Mouse (Mus musculus) mouse trophoblast stem cell (cell line): Measurements from ENCODE around the gene 2410131K14Rik.

Source experiments
- in situ Hi-C, 2 experiments: fragments of 300-500 bp; cut with MseI, MboI; formaldehyde crosslinking; loops; 2 replicates in 1 of 2; 3 replicates in 1 of 2; pipeline ENCODE4 v1.15.1; 2025

Gene 2410131K14Rik

DNA sequence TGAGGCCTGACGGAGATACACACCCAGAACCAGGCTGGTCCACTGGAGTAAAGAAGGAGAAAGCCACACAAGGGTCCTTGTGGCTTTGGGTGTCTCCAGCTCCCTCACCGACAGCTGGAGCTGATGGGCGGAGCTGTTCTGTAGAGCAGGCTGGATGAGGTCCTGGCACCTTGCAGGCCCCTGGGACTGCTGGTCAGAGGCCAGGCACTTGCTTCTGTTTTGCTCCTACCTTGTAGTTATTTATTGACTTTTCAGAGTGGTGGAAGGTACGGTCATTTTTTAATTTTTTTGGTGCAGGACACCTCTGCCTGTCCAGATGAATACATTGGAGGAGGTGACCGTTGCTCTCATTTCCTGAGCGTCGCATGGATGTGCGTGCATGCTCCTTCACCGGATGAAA is 16.2 kb downstream of the 2410131K14Rik start:
- in situ Hi-C loops = no loop called here

DNA sequence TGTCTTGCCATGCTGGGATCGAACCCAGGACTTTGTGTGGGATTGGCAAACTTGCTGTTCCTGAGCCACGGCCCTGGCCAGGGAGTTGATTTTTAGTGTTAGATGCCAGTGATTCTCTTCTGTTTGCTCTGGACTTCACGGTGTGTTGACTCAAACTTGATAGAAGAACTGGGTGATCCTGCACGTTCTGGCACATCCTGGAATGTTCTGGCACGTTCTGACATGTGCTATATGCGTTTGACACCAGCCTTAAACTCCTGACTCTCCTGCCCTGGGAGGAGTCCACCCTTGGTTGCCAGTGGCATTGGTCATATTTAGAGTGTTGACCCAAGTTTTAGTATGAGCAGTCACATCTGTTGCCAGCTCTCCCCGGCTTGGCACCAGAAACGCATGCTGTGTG is 17.4 kb downstream of the 2410131K14Rik start:
- in situ Hi-C loops = no loop called here

DNA sequence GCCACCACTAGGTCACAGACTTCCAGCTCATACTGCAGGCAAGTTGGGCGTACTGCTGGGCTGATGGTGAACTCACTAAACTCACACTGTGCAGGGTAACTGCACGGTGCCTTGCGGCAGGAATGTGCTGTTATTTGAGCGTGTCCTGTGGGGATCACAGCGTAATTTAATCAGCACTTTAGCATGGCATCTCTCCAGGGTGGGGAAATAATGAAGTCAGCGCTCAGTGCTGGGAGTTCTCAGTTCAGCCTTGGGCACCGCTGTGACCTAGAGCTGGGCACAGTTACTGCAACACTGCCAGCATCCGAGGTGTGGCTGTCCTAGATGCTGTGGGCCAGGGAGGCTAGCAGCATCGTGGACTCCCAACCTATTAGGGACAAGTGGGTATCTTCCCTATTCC is 19.3 kb downstream of the 2410131K14Rik start:
- in situ Hi-C loops = no loop called here

DNA sequence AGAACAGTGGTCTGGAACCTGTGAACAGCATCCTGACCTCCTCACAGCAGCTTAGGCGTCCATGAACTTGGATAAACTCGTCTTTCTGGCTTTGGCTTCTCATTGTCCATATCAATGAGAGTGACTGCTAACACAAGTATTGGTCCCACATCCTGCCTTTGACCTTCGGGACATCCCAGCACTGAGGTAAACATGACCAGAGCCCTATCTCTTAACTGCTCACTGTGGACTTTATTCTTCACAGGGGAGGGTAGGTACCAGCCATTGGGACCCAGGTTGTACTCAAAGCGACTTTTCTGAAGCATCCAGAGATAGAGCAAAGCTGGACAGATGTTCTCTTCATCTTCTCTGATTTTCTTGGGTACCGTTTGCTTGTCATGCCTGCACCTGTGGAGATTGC is 20.3 kb downstream of the 2410131K14Rik start:
- in situ Hi-C loops = no loop called here

DNA sequence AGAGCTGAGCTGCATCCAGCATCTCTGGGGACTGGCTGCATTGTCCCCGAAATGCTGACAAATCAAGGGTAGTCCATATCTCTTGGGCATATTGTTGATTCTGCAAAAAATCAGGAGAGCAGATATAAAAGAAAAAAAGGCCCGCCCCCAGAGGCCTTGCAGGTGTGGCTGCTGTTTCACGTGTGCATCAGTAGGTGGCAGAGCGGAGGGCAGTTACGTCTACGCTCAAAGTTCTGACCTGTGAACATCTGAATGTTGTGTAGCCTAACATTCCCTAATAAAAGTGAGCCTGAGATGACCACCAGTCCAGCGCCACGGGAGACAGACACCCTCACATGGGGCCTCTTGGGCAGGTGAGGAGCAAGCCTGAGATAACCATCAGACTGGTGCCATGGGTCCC is 21.3 kb downstream of the 2410131K14Rik start:
- in situ Hi-C loops = no loop called here

GRCm38 (mm10) chr5:118268987-118269386 is 24.0 kb downstream of the 2410131K14Rik start:
- in situ Hi-C loops = no loop called here

DNA sequence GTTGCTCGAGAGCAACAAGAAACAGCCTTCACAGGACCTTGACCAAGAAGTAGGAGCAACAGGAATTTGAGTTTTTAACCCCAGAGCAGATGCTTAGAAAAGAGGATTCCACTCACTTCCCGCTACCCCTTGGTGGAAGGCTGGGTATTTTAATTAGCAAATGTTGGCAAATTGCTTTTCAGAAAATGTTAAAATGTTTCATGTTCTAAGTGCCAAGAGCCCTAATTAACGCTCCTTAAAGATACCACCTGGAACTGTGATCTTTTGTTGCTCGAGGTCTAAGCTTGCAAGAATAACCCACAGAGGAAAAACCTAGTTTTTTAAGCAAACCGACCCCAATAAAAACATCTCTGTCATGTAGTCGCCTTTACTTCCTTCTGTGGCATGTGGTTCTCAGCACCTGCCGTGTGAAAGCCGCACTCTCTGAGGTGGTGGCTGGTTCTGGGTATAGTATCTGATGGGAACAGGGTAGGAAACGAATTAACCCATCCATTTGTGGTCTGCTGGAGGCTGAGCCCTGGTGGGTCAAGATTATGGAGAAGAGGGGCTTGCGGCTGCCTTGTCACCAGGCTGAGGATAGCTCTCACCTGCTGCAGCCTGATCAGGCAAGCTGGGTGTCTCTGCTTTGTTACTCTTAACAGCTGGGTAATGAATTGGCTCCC is 26.6 kb downstream of the 2410131K14Rik start:
- in situ Hi-C loops = no loop called here

DNA sequence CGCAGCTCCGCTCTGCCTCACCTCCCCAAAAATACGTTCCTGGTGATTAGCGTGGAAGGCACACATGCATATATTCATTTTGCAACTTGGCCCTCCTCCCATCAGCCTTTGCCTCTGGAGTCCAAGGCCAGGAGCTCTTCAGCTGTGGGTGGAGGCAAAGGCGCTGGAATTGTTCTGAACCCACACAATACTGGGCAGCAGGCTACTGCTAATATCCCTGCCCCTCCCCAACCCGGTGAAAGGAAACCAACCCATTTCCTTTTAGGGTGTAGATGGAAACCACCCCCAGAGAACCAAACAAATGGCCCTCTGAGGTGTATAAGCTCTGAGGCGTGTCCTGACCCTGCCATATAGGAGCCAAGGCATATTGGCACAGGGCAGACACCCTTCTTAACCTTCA is 28.4 kb downstream of the 2410131K14Rik start:
- in situ Hi-C loops = no loop called here

GRCm38 (mm10) chr5:118274546-118274945 is 29.5 kb downstream of the 2410131K14Rik start:
- in situ Hi-C loops = no loop called here

- in situ Hi-C loops = no loop called here
These were observed 31.3 kb downstream of the 2410131K14Rik start for GRCm38 (mm10) chr5:118276281-118276680.

- in situ Hi-C loops = no loop called here
These were observed 31.7 kb downstream of the 2410131K14Rik start for GRCm38 (mm10) chr5:118276711-118277110.

DNA sequence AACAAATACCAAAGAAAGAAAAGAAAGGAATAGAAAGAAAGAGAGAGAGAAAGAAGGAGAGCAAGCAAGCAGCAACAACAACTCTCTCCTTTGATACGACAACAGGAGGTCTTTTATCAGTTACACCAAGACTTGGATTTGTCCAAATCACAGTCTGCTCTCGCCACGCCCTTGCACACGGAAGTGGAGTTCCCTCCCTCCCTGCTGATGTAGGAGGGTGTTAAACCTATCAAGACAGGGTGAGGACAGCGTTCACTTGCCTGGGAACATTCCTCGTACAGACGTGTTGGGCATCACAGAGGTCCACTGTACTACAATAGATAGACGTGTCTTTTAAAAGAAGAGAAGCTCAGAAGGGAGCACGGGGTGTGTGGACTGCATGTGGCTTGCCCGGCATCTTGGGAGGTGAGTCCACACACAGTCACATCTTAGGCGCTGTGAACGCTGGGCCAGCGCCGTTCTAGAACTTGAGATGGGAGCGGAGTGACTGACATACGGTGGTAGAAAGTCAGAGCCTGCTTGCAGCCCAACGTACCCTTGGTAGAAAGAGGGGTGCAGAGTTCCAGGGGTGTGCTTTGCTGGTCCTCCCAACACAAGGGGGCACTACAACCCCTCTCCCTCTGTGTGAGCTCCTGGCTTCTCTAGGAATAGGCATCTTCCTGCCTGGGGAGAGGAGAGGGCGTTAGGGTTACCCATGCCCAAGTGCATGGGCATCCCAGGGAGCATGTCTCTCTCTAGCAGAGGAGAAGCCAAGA is 32.9 kb downstream of the 2410131K14Rik start:
- in situ Hi-C loops = no loop called here

DNA sequence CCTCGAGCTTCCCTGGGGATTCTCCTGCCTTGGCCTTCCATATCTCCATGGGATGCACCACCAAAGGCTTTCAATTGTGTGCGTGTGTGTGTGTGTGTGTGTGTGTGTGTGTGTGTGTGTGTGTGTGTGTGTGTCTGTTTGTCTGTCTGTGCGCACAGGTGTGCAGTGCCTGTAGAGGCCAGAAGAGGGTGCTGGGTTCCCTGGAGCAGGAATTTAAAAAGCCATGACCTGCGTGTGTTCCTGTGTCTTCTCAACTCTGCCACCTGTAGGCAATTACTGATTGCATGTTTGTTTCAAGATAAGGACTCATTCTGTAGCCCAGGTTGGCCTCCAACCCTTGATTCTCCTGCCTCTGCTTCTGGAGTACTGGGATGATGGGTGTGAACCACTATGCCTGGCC is 46.4 kb downstream of the 2410131K14Rik start:
- in situ Hi-C loops = no loop called here

DNA sequence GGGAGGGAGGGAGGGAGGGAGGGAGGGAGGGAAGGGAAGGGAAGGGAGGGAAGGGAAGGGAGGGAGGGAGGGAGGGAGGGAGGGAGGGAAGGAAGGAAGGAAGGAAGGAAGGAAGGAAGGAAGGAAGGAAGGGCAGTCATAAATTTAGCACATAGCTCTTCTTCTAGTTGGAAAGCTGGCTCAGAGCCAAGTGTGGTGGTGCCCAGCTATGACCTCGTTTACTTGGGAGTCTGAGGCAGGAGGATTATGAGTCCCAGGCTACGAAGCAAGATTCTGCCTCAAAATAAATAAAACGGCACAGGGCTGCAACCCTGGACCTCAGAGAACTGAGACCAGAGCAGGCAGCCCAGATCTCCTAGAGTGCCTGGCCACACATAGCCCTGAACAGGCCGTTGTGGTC is 47.4 kb downstream of the 2410131K14Rik start:
- in situ Hi-C loops = no loop called here

DNA sequence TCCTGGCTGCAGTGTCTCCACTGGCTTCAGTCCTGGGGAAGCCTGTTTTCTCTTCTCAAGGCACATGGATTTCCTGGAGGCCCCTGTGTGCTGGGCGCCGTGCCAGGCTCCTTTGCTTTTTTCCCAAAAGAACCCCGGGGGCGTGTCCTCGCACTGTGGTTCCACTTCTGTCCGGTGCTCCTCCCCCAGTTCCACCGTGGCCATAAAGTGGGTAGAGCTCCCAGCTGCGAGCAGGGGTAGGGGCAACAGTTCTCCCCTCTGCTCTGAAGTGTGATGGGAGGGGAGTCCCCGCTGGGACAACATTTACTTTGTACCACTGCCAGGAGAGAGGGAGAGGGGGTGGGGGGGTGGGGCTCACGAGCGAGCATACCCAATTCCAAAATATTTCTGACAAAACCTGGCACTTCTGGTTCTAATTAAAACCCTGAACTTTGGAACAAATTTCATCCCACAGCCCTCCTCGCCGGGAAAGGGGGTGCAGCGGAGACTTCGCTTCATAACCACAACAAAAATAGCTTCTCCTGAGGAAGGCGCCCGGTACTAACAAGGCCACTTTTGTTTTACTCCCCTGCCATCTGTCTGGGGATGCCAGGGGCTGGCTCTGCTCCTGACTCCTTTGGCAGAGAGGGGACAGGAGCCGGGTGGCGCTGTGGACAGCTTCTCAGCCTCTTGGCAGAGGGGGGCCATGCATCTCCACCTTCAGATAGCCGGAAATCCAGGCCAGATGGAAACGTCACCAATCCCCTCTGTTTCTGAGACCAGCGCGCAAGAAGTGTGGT is 49.2 kb downstream of the 2410131K14Rik start:
- in situ Hi-C loops = no loop called here

DNA sequence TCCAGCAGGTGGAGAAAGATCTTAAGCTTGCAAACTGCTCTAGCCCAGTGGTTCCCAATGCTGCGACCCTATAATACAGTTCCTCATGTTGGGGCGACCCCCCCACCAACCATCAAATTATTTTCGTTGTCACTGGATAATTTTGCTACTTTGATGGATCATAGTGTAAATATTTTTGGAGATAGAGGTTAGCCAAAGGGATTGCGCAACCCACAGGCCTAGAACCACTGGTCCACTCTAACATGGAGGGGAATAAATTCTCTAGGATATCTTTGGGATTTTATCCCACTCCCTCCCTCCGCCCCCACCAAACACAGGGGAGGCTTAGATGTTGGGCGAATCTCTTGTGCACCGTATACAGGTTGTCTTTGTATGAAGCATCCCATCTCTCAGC is 49.8 kb downstream of the 2410131K14Rik start:
- in situ Hi-C loops = no loop called here

- in situ Hi-C loops = no loop called here
These were observed 52.3 kb downstream of the 2410131K14Rik start for GRCm38 (mm10) chr5:118297338-118297746.

DNA sequence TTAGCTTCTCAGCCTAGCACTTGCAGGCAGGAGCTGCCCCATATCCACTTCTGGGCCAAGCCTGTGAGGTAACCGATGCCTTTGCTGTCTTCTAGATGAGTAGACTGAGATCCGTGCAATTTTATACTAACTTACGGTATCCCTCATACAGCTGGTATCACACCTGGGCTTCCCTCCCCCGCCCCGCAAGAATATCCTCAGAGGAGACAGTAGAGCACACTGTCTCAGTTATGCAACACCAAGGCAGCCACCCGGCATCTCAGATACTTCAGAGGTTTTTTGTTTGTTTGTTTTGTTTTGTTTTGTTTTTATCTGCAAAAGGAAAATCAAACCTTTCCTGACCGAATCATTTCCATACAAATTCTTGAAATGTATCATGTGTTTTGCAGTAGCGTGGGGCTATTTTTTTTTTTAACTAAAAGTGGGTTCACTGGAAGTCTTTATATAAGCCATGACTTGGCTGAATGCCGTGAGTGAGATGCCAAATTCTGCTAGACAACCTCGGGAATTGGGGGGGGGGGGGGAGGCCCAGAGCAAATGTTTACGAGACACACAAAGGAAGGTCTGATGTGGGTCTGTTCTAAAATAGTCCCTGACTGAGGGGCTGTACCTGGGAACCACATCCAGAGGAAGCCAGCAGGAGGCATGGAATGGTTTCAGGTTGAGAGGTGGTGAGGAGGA is 54.8 kb downstream of the 2410131K14Rik start:
- in situ Hi-C loops = no loop called here

GRCm38 (mm10) chr5:118302466-118303155 is 57.6 kb downstream of the 2410131K14Rik start:
- in situ Hi-C loops = no loop called here

DNA sequence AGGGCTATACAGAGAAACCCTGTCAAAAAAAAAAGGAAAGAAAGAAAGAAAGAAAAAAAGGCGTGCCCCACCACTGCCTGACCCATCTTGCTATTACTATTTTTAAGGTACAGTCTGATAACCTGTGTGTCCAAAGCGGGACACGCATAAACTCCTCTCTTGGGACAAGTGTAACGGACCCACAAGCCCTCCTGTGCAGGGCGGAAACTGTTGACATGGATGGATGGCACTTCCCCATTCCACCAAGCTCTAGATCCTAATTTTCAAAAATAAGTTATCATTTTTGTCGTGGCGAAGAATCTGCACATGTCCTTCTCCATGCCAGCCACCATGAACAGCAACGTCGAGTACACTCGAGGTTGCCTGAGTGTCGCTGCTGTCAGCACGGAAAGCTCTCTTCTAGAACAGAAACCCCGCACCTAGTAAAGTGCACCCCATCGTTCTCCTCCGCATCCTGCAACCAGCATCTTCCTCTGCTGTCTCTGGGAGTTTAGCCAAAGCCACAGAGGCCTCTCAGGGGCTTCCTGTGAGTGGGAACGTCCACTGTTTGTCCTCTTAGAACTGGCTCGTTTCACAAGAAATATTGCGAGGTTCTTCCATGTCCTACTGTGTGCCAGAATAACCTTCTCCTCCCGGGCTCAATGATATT is 60.1 kb downstream of the 2410131K14Rik start:
- in situ Hi-C loops = no loop called here

GRCm38 (mm10) chr5:118310389-118310788 is 65.4 kb downstream of the 2410131K14Rik start:
- in situ Hi-C loops = no loop called here
